Mouse (Mus musculus): ENCODE results near the gene Olfr1062.
"Not testable (repeated sequence)": the region's sequence is repeated elsewhere in the genome, so short reads cannot be mapped to it uniquely, and the experiment has no call there.

DNA sequence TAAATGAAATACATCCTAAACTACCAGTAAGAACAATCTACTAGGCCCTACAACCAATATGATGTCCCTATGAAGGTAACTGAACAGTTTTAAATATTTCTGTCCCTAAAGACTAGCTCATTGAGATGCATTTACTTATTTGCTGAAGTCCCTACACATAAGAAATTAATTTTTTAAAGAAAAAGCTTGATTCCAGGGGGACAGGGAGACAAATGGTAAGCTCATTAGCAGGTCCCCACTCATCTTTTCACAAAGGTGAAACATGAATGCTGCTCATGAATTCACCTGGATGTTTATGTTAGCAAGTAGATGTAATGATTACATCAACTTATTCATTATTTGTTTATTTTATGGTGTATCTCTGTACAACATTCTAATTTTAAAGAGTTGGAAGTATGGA, at the start of gene Olfr1062:
- not testable (repeated sequence) for TF ChIP-seq CTCF (IDR thresholded peaks at IDR 0.05; ENCODE audit: borderline replicate concordance, insufficient read depth, low read depth, low read length); POLR2A (IDR thresholded peaks at IDR 0.05; ENCODE audit: borderline replicate concordance, insufficient read depth, low read length)
